Mouse (Mus musculus) forelimb bud, embryonic 11.5 days (tissue): Measurements from ENCODE around the gene Dicer1.

Source experiments
- DNase-seq: peaks from one replicate; pipeline ENCODE4 v3.0.0-alpha.2; 2012; ENCODE audit warnings: low read depth, low spot score

The Dicer1 gene

GRCm38 (mm10) chr12:104751814-104752765 lies at the start of gene Dicer1:
Dicer1 (minus strand) TSS chr12:104751952.
- peak; percentile 95 for DNase-seq

GRCm38 (mm10) chr12:104799365-104799764 lies 47.6 kb upstream of the Dicer1 start:
- DNase-seq, result no peak

GRCm38 (mm10) chr12:104797905-104798304 lies 46.2 kb upstream of the Dicer1 start:
- DNase-seq, result no peak

GRCm38 (mm10) chr12:104796635-104797378 lies 45.1 kb upstream of the Dicer1 start:
- no peak for DNase-seq

DNA sequence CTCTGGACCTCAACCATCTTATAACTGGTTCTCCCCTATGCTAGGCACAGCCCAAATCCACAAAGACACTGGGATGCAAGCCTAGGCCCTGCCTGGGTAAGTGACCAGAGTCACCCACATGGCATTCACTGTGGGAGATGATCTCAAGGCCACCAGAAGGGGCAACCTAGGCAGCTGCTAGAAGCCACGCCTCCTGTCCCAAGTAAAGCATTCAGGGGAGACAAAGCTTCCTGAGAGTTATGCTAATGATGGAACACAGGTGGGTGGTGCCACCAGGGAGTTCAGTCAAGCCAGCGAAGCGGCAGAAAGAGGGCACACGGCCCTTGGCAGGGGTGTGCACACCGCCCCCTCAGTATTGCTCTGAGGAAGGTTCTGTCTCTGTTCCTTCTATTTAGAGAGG lies 43.2 kb upstream of the Dicer1 start:
- no peak for DNase-seq

GRCm38 (mm10) chr12:104793486-104793885 lies 41.7 kb upstream of the Dicer1 start:
- DNase-seq, result no peak

DNA sequence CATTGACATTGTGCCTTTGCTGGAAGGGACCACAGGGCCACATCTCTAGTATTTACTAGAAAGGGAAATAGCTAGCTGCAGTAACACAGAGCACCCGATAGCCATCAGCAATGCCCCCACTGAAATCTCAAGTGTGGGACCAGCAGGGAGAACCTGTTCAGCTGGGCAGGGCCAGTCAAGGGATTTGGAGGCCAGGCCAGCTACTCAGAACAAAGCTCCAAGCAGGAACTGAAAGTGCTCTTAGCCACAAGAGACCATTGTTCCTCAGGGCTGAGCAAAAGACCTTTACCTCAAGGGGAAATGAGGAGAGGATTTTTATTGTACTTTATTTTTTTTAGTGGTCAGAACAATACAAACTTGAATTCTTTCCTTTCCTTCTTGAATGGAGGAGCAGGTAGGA lies 25.9 kb upstream of the Dicer1 start:
- DNase-seq, result no peak

DNA sequence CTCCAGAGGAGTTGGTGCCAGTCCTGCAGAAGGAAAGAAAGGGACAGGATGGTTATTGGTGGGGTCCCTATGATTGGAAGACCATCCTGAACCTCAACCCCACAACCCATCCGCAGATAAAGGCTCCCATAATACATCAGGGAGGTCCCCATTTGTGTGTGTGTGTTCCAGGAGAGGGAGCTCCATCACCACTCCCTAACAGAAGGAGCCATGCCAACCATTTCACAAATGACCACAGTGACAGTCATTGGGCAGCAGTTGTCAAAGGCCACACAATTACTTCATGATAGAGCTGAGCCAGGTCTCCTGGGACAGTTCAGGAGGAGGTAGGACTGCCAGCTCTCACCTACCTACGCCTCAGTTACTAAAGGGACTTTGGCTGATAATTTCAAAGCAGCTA lies 20.2 kb upstream of the Dicer1 start:
- DNase-seq, result no peak

GRCm38 (mm10) chr12:104769201-104769785 lies 17.5 kb upstream of the Dicer1 start:
- peak; percentile 81 for DNase-seq

DNA sequence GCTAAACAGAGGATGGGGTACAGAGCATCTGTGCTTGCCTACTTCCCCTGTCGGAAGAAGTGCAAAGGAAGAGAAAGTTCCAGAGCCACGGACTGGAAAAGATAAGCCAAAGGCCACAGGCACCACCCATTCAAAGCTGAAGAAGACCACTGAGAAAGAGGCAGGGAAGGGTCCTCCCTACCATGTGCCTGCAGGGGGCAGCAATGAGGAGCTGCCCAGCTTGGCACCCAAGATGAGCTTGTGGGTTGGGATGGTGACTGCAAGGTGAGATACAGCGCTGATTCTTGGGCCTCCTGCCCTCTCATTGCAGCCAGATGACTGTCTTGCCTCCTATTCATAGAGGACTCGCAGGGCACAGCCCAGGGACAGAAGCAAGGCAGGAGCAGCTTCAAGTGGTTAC lies 15.4 kb upstream of the Dicer1 start:
- DNase-seq, result no peak

DNA sequence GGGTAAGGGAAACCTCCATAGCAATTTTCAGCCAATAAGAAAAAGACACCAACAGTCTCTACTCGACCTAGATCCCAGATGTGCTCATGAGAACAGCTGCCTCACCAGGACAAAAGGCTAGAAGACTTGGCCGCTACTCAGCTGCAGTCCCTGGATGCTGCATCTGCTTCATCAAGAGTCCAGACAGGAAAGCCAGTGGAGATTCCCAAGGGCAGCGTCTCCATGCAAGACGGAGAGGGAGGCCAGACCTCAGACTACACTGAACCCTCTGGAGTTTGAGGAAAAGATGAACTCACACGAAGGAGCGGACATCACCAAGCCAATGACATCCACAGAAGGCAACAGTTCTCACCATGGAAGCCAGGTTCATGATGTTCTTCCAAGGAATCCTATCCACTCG lies 14.0 kb upstream of the Dicer1 start:
- no peak for DNase-seq

DNA sequence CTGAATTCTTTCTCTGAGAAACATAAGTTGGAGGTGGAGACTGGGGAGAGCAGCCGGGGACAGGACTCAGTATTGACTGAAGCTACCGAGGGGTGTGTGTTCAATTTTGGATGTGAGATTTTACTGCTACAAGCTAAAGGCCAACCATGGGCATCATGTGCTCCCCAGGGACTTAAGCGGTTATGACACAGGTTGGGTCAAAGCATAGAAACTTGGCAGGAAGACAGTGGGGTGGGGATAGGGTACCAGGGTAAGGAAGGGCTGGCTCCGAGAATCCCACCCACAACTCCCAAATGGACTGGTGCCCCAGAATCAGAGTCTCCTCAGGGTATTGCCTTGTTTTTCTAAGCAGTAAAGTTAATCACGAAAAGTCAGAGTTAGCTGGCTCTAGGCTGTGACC lies 13.4 kb upstream of the Dicer1 start:
- DNase-seq, result no peak

GRCm38 (mm10) chr12:104763918-104764317 lies 12.2 kb upstream of the Dicer1 start:
- no peak for DNase-seq

GRCm38 (mm10) chr12:104761411-104761810 lies 9.7 kb upstream of the Dicer1 start:
- DNase-seq, result no peak

- DNase-seq, result no peak
Measured at GRCm38 (mm10) chr12:104758066-104758465, 6.3 kb upstream of the Dicer1 start.

- no peak for DNase-seq
Measured at GRCm38 (mm10) chr12:104753686-104754085, 1.9 kb upstream of the Dicer1 start.

DNA sequence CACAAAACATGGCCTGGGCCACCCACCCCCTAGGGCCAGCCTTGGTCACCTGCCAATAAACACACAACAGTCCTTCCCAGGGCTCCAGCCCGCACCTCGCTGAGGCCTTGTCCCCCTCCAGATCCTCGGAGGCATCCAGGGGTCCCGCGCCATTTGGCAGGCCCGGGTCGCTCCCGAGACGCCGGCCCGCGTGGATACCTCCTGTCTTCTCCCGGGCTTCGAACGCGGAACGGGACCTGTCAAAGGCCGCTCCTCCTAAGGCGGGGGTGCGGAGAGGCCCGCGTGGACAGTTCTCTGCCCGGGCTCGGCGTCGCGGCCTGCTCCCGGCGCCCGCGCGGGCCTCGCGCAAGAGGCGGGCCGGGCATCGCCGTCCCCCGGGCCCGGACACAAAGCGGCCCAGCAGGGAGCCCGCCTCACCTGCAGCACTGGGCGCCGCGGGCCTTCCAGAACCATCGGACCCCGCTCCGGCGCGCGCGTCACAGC lies 380 bp downstream of the Dicer1 start:
- no peak for DNase-seq

DNA sequence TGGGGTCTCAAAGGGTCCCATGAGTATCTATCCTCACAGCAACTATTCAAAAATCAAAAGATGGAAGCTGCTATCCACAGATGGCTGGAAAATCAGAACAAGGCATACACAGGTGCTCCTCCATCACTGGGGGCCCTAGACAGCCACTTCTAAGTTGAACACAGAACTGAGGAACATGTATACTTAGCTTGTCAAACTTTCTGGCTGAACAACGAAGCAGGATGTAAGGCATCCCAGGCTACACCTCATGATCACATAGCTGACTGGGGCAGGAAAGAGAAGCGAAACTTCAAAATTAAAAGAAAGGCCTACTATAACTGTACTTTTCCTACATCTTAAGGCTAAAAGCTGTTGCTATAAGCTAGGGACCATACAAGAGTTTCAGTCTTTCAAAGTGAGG lies 2.8 kb downstream of the Dicer1 start:
- no peak for DNase-seq

DNA sequence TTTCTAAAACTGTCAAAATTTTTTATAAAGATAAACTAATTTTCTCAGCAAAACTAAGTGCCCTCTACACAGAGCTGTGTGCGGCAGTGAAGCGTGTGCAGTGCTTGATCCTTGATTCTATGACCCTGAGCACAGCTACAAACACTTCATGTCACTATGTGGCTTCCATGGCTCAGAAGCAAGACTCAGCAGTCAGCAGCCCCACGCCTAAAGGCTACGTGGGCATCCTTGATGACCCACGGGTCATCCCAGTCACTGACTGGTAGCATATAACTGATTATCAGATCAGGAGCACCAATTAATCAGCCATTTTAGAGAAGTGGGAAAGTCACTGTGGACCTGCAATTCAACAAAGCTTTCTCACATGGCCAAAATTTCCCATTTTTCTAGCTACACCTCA lies 4.5 kb downstream of the Dicer1 start:
- no peak for DNase-seq

DNA sequence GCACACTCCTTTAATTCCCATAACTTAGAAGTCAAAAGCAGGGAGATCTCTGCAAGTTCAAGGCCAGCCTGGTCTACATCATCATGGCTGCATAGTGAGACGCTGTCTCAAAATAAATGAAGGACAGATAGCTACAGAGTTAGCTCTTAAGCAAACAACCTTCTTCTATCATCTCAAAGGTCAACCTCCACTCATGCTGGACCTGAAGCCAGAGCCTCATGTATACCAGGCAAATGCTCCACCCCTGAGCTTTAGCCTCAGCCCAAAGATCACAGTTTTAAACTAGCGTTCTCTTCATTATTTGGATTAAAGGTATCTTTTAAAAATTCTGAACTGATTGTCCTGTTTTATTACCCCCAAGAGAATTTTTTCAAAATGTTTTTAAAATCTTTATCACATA lies 5.2 kb downstream of the Dicer1 start:
- no peak for DNase-seq

- no peak for DNase-seq
Measured at GRCm38 (mm10) chr12:104743687-104744086, 8.1 kb downstream of the Dicer1 start.

DNA sequence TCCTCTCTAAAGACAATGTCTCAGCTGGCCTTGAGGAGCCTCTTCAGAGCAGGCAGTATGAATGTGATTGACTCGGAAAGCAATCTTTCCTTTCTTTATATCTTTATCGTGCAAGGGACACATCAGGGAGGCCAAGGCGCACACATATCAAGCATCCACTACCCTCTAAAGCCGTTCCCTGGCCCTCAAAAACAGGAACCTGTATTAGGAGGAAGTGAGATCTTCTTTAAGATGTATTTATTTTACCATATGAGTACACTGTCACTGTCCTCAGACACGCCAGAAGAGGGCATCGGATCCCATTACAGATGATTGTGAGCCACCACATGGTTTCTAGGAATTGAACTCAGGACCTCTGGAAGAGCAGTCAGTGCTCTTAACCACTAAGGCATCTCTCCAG lies 9.5 kb downstream of the Dicer1 start:
- DNase-seq, result no peak
